Mouse (Mus musculus) C2C12 (cell line): ENCODE results near the gene Kcnq5.

Experiments used
- CTCF ChIP-seq: IDR thresholded peaks from one replicate; pipeline ENCODE4 v1.5.1; 2011; ENCODE audit not compliant: control insufficient read depth, insufficient read depth, insufficient read length
- MAX ChIP-seq: IDR thresholded peaks from one replicate; pipeline ENCODE4 v1.6.1; 2011; ENCODE audit warnings: mild to moderate bottlenecking, control low read depth
- MYOD1 ChIP-seq: IDR thresholded peaks from one replicate; pipeline ENCODE4 v1.6.1; 2011; ENCODE audit warnings: low read depth; ENCODE audit not compliant: control insufficient read depth, insufficient read length

DNA sequence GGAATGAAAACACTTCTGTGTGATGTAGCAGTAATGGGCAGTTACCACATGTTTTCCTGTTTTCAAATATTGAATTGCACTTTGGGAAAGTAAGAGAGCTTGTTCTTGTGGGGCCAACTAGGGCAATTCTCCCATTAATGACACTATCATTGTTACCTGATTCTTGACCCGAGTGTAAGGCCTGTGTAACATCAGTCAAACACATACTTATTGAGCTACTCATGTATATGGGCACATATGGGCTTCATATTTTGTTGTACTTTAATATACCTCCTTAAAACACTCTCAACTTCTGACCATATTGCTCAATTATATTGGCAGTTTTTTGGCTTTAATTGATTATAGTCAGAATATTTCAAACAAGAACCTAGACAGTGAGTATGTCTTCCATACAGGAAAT, 339.7 kb downstream of the Kcnq5 start:
- TF ChIP-seq CTCF (no peak), MYOD1 (no peak), MAX (no peak)
